Mouse (Mus musculus) cerebellum, adult 8-10 months (tissue): ENCODE measurements around the gene AW551984.

Experiments
- DNase-seq: peaks from one replicate; pipeline ENCODE4 v3.0.0; 2022

AW551984 gene

DNA sequence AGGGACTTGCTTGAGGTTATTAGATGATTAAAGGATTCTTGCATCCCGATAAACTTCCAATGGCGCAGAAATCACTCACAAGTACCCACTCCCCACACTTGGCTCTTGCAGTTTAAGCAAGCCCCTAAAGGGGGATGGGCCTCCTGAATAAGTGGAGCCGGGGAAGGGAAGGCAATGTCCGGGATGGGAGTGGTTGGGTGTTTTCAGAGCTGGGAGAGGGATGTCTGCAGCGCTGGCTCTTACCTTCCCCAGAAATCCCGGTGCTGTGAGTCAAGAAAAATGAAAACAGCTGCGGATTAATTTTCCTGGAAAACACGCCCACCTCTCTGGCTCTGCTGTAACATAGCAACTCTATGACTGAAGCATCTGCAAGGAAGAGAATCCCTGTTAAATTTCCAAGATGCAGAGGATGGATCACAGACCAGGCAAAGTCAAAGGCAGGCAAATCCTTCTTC lies at the start of gene AW551984:
Gene AW551984 (minus strand): TSS at position 405 of the 455 bp plus-strand sequence.
- DNase-seq, result no peak

DNA sequence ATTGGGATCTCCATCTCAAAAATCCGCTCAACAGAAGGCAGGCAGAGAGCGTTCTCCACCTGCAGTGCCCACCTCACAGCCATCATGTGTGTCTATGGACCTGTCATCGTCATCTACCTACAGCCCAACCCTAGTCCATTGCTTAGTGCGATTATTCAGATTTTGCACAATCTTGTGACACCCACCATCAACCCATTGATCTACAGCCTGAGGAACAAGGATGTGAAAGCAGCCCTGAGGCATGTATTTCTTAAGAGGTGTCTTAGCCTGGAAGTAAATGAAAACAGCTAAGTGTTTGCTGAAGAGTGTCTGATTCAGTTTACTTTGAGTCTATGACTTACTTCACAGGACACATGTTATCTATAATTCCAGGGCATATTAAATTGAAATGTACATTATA lies 43.2 kb upstream of the AW551984 start:
- DNase-seq, result no peak

DNA sequence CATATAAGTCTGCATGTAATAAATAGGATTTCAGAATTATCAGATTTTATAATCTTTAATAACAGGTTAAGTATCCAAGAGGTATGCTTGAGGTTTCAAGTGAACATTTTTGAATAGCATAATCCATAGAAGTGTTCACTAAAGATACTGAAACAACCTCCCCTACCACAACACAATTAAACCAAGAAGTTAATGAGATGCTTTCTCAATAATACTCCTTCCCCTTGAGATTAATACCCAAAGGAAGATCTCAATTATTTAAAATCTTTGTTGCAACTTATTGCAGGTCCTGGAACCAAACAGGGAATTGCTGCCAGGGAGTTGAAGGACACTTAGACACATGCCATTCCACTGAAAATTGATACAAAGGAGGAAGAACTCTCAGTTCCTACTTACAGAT lies 40.6 kb upstream of the AW551984 start, which contains the start of gene Olfr961:
Gene Olfr961 (plus strand): TSS at position 301 of the 400 bp plus-strand sequence.
- no peak for DNase-seq

DNA sequence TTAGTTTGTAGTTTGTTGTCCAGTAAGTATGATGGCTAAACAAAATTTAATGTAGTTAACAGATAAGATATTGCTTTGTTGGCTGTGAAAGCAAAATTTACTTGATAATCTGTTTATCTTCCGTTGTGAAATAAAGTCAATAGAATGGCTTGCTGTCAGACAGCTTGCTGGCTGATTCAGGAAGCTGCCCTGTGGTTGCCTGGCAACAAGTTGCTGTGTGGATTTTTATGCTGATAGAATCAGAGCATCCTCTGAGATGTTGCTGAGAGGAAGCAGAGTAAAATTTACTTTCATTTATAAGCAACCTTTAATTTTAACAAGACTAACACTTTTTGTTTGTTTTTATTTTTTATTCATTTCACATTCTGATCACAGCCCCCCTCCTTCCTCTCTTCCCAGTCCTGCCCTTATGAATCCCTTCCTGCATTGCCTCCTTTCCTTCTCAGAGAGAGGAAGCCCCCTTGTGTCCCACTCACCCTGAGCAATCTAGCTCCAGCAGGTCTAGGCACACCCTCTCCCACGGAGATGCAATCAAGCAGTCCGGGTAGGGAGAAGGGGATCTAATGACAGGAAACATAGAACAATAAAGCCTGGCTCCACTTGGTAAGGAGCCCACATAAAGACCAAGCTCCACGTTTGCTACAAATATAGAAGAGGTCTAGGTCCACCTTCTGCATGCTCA lies 29.9 kb upstream of the AW551984 start:
- DNase-seq, result no peak

DNA sequence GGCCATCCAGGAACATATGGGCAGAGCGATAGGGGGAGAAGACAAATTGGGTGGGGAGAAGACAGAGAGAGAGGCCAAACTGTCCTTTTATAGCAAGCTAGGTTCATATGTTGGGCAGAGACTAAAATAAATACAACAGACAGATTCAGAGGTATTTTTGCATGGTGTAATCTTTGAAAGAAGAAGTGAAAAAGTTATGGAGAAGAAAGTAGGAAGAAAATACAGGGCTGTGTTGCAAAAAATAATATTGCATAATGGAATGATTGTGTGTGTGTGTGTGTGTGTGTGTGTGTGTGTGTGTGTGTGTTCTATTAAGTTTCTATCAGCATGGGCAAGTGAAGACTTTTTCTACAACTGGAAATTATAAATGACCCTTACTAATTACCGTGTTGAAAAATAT lies 24.9 kb upstream of the AW551984 start:
- DNase-seq, result no peak

- DNase-seq, result no peak
Observed at GRCm38 (mm10) chr9:39624711-39625110, 20.5 kb upstream of the AW551984 start.

- DNase-seq, result no peak
Observed at GRCm38 (mm10) chr9:39623783-39624182, 19.6 kb upstream of the AW551984 start.

GRCm38 (mm10) chr9:39621073-39621472 lies 16.9 kb upstream of the AW551984 start, which contains the start of gene Olfr960:
Gene Olfr960, plus strand, starts transcription at chr9:39621373.
- no peak for DNase-seq

- no peak for DNase-seq
Observed at GRCm38 (mm10) chr9:39611953-39612352, 7.8 kb upstream of the AW551984 start.

DNA sequence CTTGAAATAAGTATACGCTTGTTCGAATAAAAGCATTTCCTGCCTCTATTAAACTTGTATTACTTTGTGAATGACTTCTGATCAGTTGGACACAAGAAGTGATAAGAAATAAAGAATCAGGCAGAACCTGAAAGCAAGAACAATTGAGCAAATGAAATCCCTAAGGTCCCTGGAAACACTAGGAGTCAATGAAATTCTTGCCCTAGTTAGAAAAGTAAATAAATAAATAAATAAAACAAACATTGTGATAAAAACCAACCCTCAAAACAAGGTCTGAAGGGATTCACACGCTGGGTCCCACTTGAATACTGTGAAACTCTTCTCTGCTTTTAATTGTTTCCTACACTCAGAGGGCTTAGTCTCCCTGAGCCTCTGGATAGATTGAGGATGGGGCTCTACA lies 6.2 kb upstream of the AW551984 start, which contains the start of gene Olfr148:
Gene Olfr148 (plus strand): TSS at position 301 of the 400 bp plus-strand sequence.
- no peak for DNase-seq

- no peak for DNase-seq
Observed at GRCm38 (mm10) chr9:39608497-39608896, 4.3 kb upstream of the AW551984 start.

DNA sequence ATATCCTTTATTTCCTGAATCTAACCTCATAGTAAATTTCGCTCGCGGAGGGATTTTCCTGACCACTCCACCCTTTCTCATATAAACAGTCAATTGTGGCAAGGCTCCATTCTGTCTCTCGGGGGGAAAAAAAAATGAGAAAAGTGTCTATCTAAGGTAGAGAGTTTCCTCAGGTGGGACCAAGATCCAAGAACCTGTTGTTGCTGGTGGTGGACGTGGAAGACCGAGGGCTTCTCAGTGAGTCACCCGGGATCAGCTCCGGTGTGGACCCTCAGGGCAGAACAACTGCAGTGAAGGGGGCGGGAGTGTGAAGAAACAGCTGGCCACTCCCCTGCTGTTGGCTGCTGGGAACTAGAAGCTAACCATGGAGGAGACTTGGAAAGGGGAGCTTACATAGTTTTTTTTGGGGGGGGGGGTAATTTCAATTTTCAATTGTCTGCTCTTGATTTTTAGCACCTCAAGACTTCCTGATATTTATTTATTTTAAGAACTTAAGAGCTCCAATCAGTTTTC lies 814 bp downstream of the AW551984 start:
- DNase-seq, result no peak

DNA sequence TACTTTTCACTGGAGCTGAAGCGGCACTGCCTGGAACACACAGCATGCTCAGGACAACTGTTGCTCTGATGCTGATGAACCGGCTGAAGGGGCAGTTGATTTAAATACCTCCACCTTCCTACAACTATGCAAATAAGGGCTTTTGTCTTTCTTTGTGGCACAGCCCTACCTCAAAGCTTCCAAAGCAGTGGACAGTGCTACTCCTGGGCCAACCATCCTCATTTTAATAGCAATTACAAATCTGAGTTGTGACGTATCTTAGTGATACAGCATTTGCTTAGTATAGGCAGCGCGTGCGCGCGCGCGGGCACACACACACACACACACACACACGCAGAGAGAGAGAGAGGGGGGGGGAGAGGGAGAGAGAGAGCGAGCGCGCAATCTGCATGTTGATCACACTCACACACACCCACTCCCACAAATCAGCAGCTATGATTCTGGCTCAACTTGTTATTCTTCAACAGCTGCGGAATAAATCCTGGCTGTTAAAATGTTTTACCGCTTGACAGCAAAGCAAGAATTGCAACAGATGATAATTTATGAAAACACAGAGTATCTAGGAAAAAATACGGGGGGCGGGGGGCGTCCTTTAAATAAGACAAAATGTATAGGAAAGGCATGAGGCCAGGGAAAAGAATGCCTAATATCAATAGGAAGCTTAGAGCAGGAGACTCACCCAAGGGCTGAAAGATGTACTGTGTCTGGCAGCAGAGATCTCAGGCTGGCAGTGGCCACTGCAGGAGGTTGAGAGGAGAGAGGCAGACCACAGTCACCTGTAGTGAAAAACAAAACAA lies 1.5 kb downstream of the AW551984 start:
- no peak for DNase-seq

DNA sequence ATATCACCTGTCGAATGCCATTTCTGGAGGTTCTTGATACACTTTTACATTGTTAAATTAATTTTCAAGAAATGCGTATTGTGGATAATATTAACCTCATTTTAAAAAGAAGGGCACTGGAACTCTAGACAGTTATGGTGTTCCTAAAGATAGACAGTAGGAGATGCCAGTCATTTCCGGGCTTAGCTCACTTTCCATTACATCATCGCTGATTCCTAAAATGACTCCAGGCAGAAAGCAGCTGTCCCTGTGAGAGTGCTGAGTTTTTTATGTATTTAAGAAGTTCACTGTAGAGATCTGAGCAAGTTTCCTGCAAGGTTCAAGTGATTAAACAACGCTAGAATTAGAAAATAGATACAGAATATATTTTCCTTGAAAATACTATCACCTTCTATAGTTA lies 27.2 kb downstream of the AW551984 start:
- DNase-seq, result no peak

- no peak for DNase-seq
Observed at GRCm38 (mm10) chr9:39575469-39575868, 28.7 kb downstream of the AW551984 start, which contains the start of gene Olfr959. Gene Olfr959, minus strand, starts transcription at chr9:39575569.

DNA sequence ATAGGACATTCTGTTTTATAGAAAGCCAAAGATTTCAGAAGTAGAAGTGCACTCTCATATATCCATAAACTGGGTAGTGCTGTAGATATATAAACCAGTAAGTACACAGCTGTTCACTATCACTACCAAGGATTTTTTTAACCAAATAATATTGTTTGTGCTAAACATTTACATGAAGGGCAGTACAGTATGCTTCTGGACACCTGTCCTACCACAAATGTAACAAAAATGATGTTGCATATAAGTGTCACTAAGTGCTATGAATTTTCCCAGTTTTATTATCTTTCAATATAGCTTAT lies 45.9 kb downstream of the AW551984 start:
- no peak for DNase-seq

GRCm38 (mm10) chr9:39557529-39558348 lies 46.5 kb downstream of the AW551984 start:
- no peak for DNase-seq

GRCm38 (mm10) chr9:39553946-39554345 lies 50.3 kb downstream of the AW551984 start, which contains the start of gene Olfr958:
Gene Olfr958, minus strand, starts transcription at chr9:39554054.
- no peak for DNase-seq

- DNase-seq, result no peak
Observed at GRCm38 (mm10) chr9:39550806-39551205, 53.4 kb downstream of the AW551984 start.
